Mouse (Mus musculus): ENCODE measurements around the gene Akap10.

Gene Akap10

GRCm38 (mm10) chr11:61930640-61931586 lies 861 bp upstream of the Akap10 start:
- peak in 1 of 2 experiments; percentile 5 for DNase-seq (ENCODE audit: low spot score in 2 of 2)

- DNase-seq (ENCODE audit: low spot score in 2 of 2) = no peak
These were observed 542 bp downstream of the Akap10 start for GRCm38 (mm10) chr11:61929323-61930097.

- no peak for DNase-seq (ENCODE audit: low spot score in 2 of 2)
These were observed 6.7 kb downstream of the Akap10 start for GRCm38 (mm10) chr11:61923309-61923708.

GRCm38 (mm10) chr11:61919702-61920101 lies 10.3 kb downstream of the Akap10 start:
- DNase-seq (ENCODE audit: low spot score in 2 of 2) = no peak

GRCm38 (mm10) chr11:61908315-61908714 lies 21.7 kb downstream of the Akap10 start:
- no peak for DNase-seq (ENCODE audit: low spot score in 2 of 2)

GRCm38 (mm10) chr11:61882183-61882582 lies 47.9 kb downstream of the Akap10 start:
- no peak for DNase-seq (ENCODE audit: low spot score in 2 of 2)

GRCm38 (mm10) chr11:61879921-61880320 lies 50.1 kb downstream of the Akap10 start:
- no peak for DNase-seq (ENCODE audit: low spot score in 2 of 2)

GRCm38 (mm10) chr11:61871881-61872280 lies 58.2 kb downstream of the Akap10 start:
- no peak for DNase-seq (ENCODE audit: low spot score in 2 of 2)

GRCm38 (mm10) chr11:61866856-61867255 lies 63.2 kb downstream of the Akap10 start:
- DNase-seq (ENCODE audit: low spot score in 2 of 2) = no peak

- no peak for DNase-seq (ENCODE audit: low spot score in 2 of 2)
These were observed 68.1 kb downstream of the Akap10 start for GRCm38 (mm10) chr11:61861781-61862547.

- no peak for DNase-seq (ENCODE audit: low spot score in 2 of 2)
These were observed 70.7 kb downstream of the Akap10 start for GRCm38 (mm10) chr11:61859316-61859715.

- DNase-seq (ENCODE audit: low spot score in 2 of 2) = no peak
These were observed 74.5 kb downstream of the Akap10 start for GRCm38 (mm10) chr11:61855539-61855938.

- DNase-seq (ENCODE audit: low spot score in 2 of 2) = peak; percentile 80 to 85
These were observed 75.1 kb downstream of the Akap10 start, which contains the start of gene Ulk2 for GRCm38 (mm10) chr11:61854988-61855411. Gene Ulk2, minus strand, starts transcription at chr11:61855073.

- DNase-seq (ENCODE audit: low spot score in 2 of 2) = peak; percentile 76 to 78
These were observed 75.7 kb downstream of the Akap10 start for GRCm38 (mm10) chr11:61854211-61854987.

GRCm38 (mm10) chr11:61853659-61854058 lies 76.4 kb downstream of the Akap10 start:
- no peak for DNase-seq (ENCODE audit: low spot score in 2 of 2)

GRCm38 (mm10) chr11:61852916-61853315 lies 77.1 kb downstream of the Akap10 start:
- DNase-seq (ENCODE audit: low spot score in 2 of 2) = no peak

- DNase-seq (ENCODE audit: low spot score in 2 of 2) = peak in 1 of 2 experiments; percentile 16
These were observed 78.9 kb downstream of the Akap10 start for GRCm38 (mm10) chr11:61851195-61851594.

- DNase-seq (ENCODE audit: low spot score in 2 of 2) = peak in 1 of 2 experiments; percentile 15
These were observed 89.4 kb downstream of the Akap10 start for GRCm38 (mm10) chr11:61840663-61841062.

GRCm38 (mm10) chr11:61839940-61840339 lies 90.1 kb downstream of the Akap10 start:
- no peak for DNase-seq (ENCODE audit: low spot score in 2 of 2)

- no peak for DNase-seq (ENCODE audit: low spot score in 2 of 2)
These were observed 90.9 kb downstream of the Akap10 start for GRCm38 (mm10) chr11:61839182-61839581.
